Mouse (Mus musculus): ENCODE measurements at regions not wholly inside any gene's neighbourhood (a gene's known extent, or its start where the extent isn't known, plus 50 kb on each side); places are given as distances from the start of the nearest gene placed in this dataset.

- no peak for DNase-seq
Observed at GRCm38 (mm10) chr6:100140581-100141114, 146.6 kb downstream of the Rybp start.

- DNase-seq, result no peak
Observed at GRCm38 (mm10) chr6:100139809-100140208, 147.5 kb downstream of the Rybp start.

- no peak for DNase-seq
Observed at GRCm38 (mm10) chr6:100138659-100139058, 148.6 kb downstream of the Rybp start.

- DNase-seq, result no peak
Observed at GRCm38 (mm10) chr6:100135177-100135576, 152.1 kb downstream of the Rybp start.

DNA sequence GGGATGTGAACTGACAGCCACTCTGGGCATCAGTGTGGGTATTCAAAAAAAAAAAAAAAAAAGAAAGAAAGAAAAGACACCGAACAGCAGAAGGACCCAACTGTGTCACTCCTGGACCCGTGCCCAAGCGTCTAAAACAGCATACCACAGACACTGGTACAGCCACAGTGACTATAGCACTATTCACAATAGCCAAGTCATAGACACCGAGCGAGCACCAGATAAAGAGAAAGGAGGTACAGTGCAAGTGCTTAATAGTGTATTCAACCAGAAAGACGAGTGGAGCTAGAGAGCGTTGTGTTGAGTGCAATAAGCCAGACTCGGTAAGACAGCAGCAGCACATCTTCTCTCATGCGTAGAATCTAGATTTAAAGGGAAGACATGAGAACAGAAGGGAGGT lies 153.3 kb downstream of the Rybp start:
- peak; percentile 67 for DNase-seq

- DNase-seq, result no peak
Observed at GRCm38 (mm10) chr6:100132916-100133600, 154.2 kb downstream of the Rybp start.

DNA sequence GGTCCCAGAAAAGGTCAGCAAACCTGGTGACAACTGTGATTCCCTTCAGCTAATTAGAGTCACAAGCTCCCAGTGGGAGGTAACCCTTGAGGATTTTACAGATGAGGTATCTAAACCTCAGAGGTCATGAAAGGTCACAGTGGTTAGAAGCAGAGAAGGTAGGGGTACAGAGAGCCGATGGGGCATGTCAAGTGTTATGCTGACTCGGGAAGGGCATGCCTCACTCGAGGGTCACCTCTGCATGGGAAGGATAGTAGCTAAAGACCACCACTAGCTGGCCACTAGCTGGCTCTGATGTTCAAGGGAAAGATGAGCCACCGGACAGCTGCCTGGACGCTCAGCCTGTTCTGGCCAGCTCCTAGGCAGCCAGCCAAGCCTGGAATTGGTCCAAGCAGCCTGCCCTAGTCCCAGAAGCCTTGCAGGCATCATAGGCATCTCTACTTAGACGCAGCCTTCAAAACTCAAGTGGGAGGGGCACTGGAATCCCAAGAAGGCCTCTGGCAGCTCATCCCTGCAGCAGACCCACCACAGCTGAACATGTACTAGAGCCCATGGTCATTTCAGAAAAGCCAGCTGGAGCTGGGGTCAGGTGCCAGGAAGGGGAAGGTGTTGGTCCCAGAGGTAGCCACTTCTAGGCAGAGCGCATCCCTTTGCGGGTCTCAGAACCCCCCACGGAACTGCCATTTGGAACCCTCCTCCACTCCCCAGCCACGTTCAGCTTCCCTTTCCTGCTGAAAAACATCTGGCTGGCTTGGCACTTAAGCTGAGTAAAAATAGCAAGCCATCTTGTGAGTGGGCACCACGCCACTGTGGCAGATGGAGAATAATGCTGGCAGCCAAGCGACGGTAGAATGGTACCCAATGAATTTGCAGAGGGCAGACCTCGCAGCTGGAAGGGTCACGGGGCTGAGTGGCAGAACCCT lies 159.8 kb downstream of the Rybp start:
- peak; percentile 94 for DNase-seq

- no peak for DNase-seq
Observed at GRCm38 (mm10) chr6:100126736-100127135, 160.5 kb downstream of the Rybp start.

DNA sequence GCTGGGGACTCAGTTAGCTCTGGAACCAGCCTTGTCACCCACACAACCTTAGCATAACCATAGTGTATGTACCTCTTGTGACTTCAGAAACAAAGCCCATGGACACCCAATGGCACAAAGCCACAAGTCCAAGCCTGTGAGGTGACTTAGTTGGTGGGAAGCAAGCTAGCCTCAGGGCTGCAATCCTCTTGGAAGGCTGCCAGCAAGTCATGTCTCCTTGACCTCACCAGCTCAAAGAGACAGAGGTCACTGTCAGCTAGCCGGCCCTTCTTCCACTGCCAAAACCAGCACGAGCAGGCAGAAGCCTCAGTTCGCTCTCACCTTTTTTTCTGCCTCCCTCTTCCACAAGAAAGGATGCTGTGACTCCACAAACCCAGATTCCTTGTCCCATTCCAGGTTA lies 161.0 kb downstream of the Rybp start:
- peak; percentile 29 for DNase-seq

- DNase-seq, result no peak
Observed at GRCm38 (mm10) chr6:100121240-100121639, 166.0 kb downstream of the Rybp start.

GRCm38 (mm10) chr6:100120017-100120944 lies 167.0 kb downstream of the Rybp start:
- DNase-seq, result no peak

DNA sequence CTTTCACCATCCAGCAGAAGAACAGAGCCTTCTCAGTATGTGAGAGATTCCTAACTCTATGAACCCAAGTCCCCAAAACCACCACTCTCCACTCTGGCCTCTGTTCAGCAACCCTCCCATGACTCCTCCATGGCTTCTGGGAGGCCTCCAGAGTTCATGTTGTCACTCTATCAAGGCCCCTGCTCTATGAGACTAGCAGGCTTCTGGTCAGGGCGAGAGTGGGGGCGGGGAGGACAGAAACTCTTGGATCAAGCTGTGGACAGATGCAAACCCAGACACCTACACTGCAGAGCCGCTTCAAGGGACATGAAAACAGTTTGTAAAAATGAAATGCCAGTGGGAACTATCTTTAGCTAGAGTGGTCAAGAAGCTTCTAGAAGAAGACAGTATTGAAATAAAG lies 170.2 kb downstream of the Rybp start:
- DNase-seq, result no peak

DNA sequence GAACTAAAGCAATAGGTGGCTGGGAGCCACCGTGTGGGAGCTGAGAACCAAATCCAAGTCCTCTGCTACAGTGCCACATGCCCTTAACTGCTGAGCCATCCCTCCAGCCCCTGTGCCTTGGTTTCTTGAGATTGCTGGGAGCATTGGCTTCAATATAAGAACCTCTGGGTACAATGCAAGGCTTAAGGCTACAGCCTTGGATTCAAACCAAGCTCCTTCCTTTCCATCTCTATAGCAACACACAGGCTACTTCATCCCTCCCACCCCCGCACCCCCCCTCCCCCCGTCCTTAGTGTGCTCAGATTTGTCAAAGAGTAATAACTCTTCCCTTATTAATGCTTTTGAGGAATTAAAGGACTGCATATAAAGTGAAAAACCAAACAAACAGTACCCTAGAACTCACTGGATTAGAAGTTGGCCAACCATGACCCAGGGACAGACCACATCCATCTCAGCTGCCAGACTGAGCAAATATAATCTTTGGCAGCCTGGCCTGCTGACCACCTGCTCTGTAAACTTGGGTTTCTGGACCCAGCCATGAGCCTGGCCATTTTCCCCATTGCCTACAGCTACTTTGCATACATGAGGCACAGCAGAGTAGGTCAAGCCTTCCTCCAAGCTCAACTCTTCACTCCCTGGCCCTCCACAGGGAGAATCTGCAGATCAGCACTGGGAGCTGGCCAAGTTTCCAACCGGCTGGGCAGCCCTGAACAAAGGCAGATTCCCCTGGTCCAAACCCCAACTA lies 173.7 kb downstream of the Rybp start:
- no peak for DNase-seq

- peak; percentile 43 for DNase-seq
Observed at GRCm38 (mm10) chr6:100110981-100111660, 176.2 kb downstream of the Rybp start.

GRCm38 (mm10) chr6:100109979-100110378 lies 177.3 kb downstream of the Rybp start:
- DNase-seq, result no peak

DNA sequence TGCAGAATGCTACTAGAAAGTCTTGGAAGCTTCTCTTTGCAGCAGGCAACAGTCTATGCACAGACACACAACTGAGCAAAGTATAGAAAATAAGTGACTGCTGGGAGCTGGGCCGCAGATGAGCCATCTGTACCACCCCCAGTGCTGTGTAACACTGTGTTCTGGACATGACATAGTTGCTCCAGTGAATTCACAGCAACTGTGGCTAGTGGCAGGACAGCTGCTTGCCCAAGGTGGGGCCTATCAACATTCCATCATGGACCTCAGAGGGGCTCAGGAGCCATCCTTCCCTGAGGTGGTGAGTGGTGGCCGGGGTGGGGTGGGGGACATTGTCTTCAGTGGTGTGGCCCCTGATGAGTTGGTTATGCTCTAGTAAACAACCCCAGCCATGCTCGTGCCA lies 177.9 kb downstream of the Rybp start:
- DNase-seq, result no peak

GRCm38 (mm10) chr6:100107508-100107907 lies 179.8 kb downstream of the Rybp start:
- DNase-seq, result no peak

DNA sequence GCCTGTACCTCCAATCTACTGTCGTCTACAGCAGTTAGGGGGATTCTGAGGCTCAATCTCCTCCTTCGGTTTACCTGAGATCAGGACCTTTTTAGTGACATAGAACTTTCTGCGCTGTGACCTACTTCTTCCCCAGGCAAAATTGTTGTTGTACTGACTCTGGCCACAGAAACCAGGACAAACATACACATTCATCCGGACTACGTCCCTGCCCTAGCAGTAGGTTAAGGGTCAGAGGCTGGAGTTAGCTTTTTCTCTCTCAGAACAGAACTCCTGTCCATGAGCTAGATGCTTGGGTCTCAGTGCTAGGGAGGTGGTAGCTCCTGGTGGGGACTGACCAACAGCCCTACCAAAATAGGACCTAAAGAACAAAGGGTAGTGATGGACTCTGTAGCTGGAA lies 180.2 kb downstream of the Rybp start:
- no peak for DNase-seq

GRCm38 (mm10) chr6:100100565-100101133 lies 186.6 kb downstream of the Rybp start:
- no peak for DNase-seq

GRCm38 (mm10) chr6:100096393-100097125 lies 190.7 kb downstream of the Rybp start:
- DNase-seq, result no peak

All from retina, postnatal 1 day (tissue).